Mouse (Mus musculus) neural tube, embryonic 10.5 days (tissue): ENCODE results near the gene Als2cr12.
"Not testable (repeated sequence)": the region's sequence is repeated elsewhere in the genome, so short reads cannot be mapped to it uniquely, and the experiment has no call there.

ENCODE experiments used
- DNase-seq: peaks from one replicate; pipeline ENCODE4 v3.0.0-alpha.2; 2017; ENCODE audit warnings: low spot score; ENCODE audit errors: extremely low spot score

Gene Als2cr12

DNA sequence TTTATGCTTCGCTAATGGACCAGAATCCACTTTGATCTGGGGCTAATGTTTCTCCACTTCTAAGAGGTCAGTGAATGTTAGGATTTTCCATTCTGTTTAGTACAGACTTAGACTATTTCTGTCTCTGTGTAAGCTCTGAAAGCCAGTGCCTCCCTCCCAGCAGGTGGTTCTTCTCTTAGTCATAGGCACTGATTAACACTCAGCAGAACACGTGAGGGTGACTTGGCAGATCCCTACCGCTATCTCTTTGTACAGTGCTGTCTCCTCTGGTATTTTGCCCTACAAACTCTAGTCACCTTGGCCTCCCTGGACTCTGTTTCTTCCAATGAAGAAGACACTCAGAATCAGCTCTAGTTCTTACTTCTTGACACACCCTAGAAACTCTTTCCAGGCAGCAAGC is 81.4 kb downstream of the Als2cr12 start:
- no peak for DNase-seq

DNA sequence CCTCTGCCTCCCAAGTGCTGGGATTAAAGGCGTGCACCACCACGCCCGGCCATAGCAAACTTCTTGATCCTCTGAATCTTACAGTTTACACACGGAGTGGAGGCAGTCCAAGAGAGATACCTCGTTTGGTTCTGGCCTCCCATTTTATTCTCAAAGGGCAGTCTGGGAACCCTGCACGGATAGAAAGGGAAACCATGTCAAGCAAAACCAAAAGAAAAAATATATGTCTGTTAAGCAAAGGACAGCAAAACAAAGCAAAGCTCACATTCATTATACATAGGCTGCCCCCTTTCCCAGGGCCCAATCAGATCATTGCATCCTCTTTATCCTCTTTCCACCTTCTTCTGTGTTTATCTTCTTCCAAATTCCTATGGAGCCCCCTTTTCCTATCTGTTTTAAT is 82.0 kb downstream of the Als2cr12 start:
- DNase-seq: no peak

DNA sequence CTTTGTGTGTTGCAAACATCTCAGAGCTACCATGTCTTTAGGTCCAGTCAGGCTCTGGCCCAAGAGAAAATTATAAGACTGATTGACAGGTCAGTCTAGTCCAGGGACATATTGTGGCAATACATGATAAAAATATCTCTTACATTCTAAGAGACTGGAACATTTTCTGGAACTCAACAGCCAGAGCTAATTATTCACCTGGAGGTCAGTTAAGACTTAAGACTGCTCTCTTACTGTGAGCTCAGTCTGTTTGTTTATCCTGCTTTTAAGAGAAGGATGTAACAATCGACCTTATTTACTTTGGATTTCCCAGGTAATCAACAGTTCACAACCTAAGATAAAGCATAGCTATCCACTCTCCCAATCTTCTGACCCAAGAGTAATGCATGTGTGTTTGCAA is 85.2 kb downstream of the Als2cr12 start:
- no peak for DNase-seq

DNA sequence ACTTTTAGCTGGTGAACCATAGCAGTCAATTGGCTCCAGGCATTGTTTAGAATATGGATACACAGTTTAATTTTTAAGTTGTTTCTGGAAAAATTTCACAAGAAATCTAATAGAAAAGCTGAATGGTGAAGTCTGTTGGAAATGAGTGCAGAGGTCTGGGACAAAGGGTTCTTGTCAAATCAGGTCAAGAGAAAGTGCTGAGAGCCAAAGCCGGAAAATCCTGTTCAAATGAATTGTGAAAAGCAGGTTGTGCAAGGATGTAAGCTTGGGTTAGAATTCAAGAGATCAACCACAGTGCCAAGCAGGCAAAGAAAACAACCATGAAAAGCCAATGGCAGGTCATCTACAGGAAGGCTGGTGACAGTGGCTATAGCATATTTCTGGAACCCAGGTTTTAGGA is 85.6 kb downstream of the Als2cr12 start:
- DNase-seq: no peak

DNA sequence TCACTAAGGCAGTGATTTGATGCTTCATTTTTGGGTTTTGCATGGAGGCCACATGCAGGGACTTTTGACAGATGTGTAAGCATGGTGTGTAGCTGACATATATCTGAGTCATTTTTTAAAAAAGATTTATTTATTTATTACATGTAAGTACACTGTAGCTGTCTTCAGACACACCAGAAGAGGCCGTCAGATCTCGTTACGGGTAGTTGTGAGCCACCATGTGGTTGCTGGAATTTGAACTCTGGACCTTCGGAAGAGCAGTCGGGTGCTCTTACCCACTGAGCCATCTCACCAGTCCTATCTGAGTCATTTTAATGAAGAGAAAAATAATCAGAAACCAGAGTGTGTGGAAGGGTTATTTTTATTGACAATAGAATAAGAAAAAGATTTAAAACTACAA is 86.2 kb downstream of the Als2cr12 start:
- DNase-seq: not testable (repeated sequence)

DNA sequence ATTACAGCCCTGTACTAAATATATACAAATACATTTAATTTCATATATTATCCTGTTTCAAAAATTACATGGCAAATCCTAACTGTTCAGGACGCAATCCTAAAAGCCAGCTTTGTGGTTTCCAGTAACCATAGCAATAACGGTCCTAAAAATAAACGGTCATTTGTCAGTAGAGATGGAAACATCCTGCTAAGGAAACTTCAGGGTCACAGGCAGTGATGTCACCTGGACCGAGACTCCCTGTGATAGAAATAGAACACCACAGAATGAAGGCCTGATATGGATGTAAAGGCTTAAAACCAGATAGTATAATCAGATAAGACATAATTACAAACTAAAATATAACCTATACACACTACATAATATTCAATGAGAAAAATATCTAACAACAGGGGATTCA is 92.1 kb downstream of the Als2cr12 start:
- DNase-seq: no peak

DNA sequence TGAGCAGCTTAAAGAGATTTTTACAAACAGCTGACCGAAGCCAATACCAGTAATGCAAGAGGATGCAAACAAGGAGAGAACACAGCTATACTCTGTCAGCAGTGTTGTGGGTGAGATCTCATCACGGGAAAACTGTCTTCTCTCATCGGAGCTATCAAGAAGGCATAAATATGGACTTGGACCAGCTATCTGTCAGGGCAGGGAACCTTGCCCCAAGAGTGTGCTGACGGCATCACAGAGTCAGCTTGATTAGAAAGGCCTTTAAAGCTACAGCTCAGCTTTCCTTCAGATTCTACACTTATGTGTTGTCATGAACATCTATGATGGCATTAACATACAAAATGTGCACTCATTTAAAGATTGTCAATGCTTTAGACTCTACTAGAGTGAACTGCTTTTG is 93.1 kb downstream of the Als2cr12 start:
- DNase-seq: no peak
